Mouse (Mus musculus): ENCODE data around the gene Exosc3. TPM values are rescaled to one million over a fixed set of nuclear protein-coding genes. Genes with fewer than 3 reads are reported as not detected.

The Exosc3 gene
- polyA plus RNA-seq (2015; fragmentation: Nextera tagmentation; extraction: Ambion mirVana) = 30.8 and 34.7 TPM in 2 replicates

GRCm38 (mm10) chr4:45342286-45343155 lies at the start of gene Exosc3:
Gene Exosc3, minus strand, starts transcription at chr4:45342732.

GRCm38 (mm10) chr4:45341669-45342249 lies 773 bp downstream of the Exosc3 start, which contains the start of gene Dcaf10:
Gene Dcaf10, plus strand, starts transcription at chr4:45342101.

GRCm38 (mm10) chr4:45296662-45297564 lies 45.6 kb downstream of the Exosc3 start, which contains the start of gene Trmt10b:
Gene Trmt10b, plus strand, starts transcription at chr4:45297127.

Other genes starting within 250 kb of the Exosc3 start
- gene Tomm5, start 234.6 kb downstream of the Exosc3 start, polyA plus RNA-seq (2015; fragmentation: Nextera tagmentation; extraction: Ambion mirVana) = 188 and 193 TPM in 2 replicates
- 2.1 and 2.4 TPM in 2 replicates for gene Frmpd1, start 157.9 kb downstream of the Exosc3 start, polyA plus RNA-seq (2015; fragmentation: Nextera tagmentation; extraction: Ambion mirVana)
- 6.5 and 7.4 TPM in 2 replicates for gene Trmt10b, start 45.6 kb downstream of the Exosc3 start, polyA plus RNA-seq (2015; fragmentation: Nextera tagmentation; extraction: Ambion mirVana)
- 10.1 and 11.2 TPM in 2 replicates for gene Dcaf10, start 631 bp downstream of the Exosc3 start, polyA plus RNA-seq (2015; fragmentation: Nextera tagmentation; extraction: Ambion mirVana)
- gene Slc25a51, start 66.0 kb upstream of the Exosc3 start, polyA plus RNA-seq (2015; fragmentation: Nextera tagmentation; extraction: Ambion mirVana) = 42.2 and 48.5 TPM in 2 replicates
- gene Shb, start 189.7 kb upstream of the Exosc3 start, polyA plus RNA-seq (2015; fragmentation: Nextera tagmentation; extraction: Ambion mirVana) = 5.2 and 6.4 TPM in 2 replicates

Measured in skeletal muscle tissue, postnatal 0 days (tissue).